ENCODE assay signal across 21 mouse cellular contexts in the genomic region with DNA sequence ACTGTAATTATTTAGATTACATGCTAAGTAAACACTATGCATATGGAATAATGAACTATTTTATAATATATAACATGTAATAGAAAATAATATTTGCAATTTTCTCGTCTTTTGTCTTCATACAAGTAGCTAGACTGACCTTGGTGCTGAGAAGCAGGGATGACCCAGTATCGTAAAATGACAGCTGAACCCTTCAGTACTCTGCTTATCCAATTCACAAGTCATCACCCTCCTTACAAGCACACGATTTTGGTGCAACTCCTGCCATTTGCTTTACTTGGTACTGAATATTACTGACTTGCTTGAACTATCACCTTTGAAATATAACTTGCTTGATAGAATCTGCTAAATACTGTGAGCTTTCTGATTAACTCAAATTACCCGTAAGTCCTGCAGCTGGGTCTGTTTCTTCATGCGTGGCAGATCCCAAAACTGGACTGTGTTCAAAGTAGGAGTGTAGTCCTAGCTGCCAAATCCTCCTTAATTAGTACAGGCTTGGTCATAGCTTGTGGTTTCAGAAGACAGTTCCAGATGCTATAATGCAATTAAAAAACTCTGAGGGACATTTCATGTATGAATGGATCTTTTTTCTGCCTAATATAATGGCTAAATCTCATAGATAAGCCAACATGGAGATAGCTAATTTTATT.
DNase-seq lines count a peak whose midpoint lies in the region; ATAC-seq and TF ChIP-seq lines count a peak whose summit lies in the region.
"Had no signal": no experiment of that assay in that cellular context is flagged by ENCODE, and none has a peak within 500 bp of the region (broad histone marks: within the 10 kb centered on the region; RNA-seq: fewer than 3 reads in every experiment).

No protein-coding gene starts in this region.

- H3K4me2 ChIP-seq in hindbrain, postnatal 0 days (ENCODE audit: low read depth, low read length): no peak overlapping the region
- no peak overlapping the region for H3K4me2 ChIP-seq in hindbrain, embryonic 13.5 days
- no peak overlapping the region for H3K4me2 ChIP-seq in forebrain, embryonic 16.5 days (ENCODE audit: low read length)
- no peak overlapping the region for H3K4me2 ChIP-seq in stomach, postnatal 0 days (replicated peaks; ENCODE audit: low read depth)
- H3K4me2 ChIP-seq: heart, embryonic 11.5 days; limb, embryonic 13.5 days; liver, embryonic 13.5 days; lung, embryonic 14.5 days had no signal

- H3K9ac ChIP-seq in hindbrain, postnatal 0 days (replicated peaks; ENCODE audit: low read length): no peak overlapping the region
- no peak overlapping the region for H3K9ac ChIP-seq in hindbrain, embryonic 13.5 days
- no peak overlapping the region for H3K9ac ChIP-seq in forebrain, embryonic 16.5 days (replicated peaks; ENCODE audit: low read depth, low read length)
- H3K9ac ChIP-seq in stomach, postnatal 0 days (ENCODE audit: low read length): no peak overlapping the region
- H3K9ac ChIP-seq: limb, embryonic 13.5 days; liver, embryonic 13.5 days; lung, embryonic 14.5 days had no signal

- H3K27me3 ChIP-seq in hindbrain, postnatal 0 days (ENCODE audit: insufficient read depth, low read length): no peaks in the 10 kb centered on the region
- H3K27me3 ChIP-seq in hindbrain, embryonic 13.5 days: no peaks in the 10 kb centered on the region
- no peaks in the 10 kb centered on the region for H3K27me3 ChIP-seq in forebrain, embryonic 16.5 days (replicated peaks; ENCODE audit: control insufficient read depth, insufficient read depth, low read length)
- no peaks in the 10 kb centered on the region for H3K27me3 ChIP-seq in stomach, postnatal 0 days (ENCODE audit: control insufficient read depth, insufficient read depth, low read length)
- H3K27me3 ChIP-seq: limb, embryonic 13.5 days; liver, embryonic 13.5 days; Patski had no signal

- ATAC-seq in hindbrain, postnatal 0 days: peak; percentile 84
- ATAC-seq in hindbrain, embryonic 13.5 days (ENCODE audit: low FRiP score): no peak
- ATAC-seq in forebrain, embryonic 16.5 days: peak; percentile 89
- no peak for ATAC-seq in stomach, postnatal 0 days (ENCODE audit: low FRiP score, low TSS enrichment)
- ATAC-seq: inflammation-experienced regulatory T-cells, adult 6 months; Patski had no signal

- WGBS in hindbrain, postnatal 0 days: 52% methylated on average over 5 of the region's 5 CpGs
- 75% methylated on average over 5 of the region's 5 CpGs for WGBS in hindbrain, embryonic 13.5 days
- 46% methylated on average over 5 of the region's 5 CpGs for WGBS in forebrain, embryonic 16.5 days
- 73% methylated on average over 5 of the region's 5 CpGs for WGBS in stomach, postnatal 0 days

- no peak overlapping the region for H3K27ac ChIP-seq in hindbrain, postnatal 0 days
- H3K27ac ChIP-seq in hindbrain, embryonic 13.5 days: no peak overlapping the region
- H3K27ac ChIP-seq in forebrain, embryonic 16.5 days (ENCODE audit: low read length): no peak overlapping the region
- H3K27ac ChIP-seq in stomach, postnatal 0 days (replicated peaks): no peak overlapping the region
- H3K27ac ChIP-seq: limb, embryonic 13.5 days; liver, embryonic 13.5 days had no signal

- H3K4me1 ChIP-seq in hindbrain, postnatal 0 days (ENCODE audit: insufficient read depth, low read length): no peaks in the 10 kb centered on the region
- H3K4me1 ChIP-seq in hindbrain, embryonic 13.5 days (replicated peaks): no peaks in the 10 kb centered on the region
- H3K4me1 ChIP-seq in forebrain, embryonic 16.5 days (replicated peaks; ENCODE audit: control insufficient read depth, insufficient read depth, low read length): no peaks in the 10 kb centered on the region
- H3K4me1 ChIP-seq in stomach, postnatal 0 days (replicated peaks; ENCODE audit: control insufficient read depth, insufficient read depth): no peaks in the 10 kb centered on the region
- H3K4me1 ChIP-seq: limb, embryonic 13.5 days; liver, embryonic 13.5 days had no signal

- DNase-seq in cerebellum, postnatal 10 days: peak; percentile 65 to 73
- DNase-seq in cerebellum, adult 9-11 months: no peak
- peak; percentile 74 for DNase-seq in hindbrain, postnatal 0 days (ENCODE audit: low spot score)
- peak; percentile 90 for DNase-seq in Muller cell, postnatal 12 days (ENCODE audit: inconsistent ontology term)
- DNase-seq in stomach, postnatal 0 days (ENCODE audit: low spot score): no peak
- no peak for DNase-seq in lung, postnatal 14 days
- DNase-seq: adrenal gland, adult 8-10 months; cerebellum, adult 11 months; heart, postnatal 10 days; liver, embryonic 13.5 days; lung, embryonic 14.5 days; lung, postnatal 4 days; right cerebral cortex, postnatal 4 days; thymus, postnatal 25 days had no signal

- H3K36me3 ChIP-seq in hindbrain, postnatal 0 days (ENCODE audit: insufficient read depth, low read length): no peaks in the 10 kb centered on the region
- H3K36me3 ChIP-seq in hindbrain, embryonic 13.5 days: no peaks in the 10 kb centered on the region
- no peaks in the 10 kb centered on the region for H3K36me3 ChIP-seq in forebrain, embryonic 16.5 days (ENCODE audit: control insufficient read depth, insufficient read depth)
- no peaks in the 10 kb centered on the region for H3K36me3 ChIP-seq in stomach, postnatal 0 days (ENCODE audit: control insufficient read depth, insufficient read depth, low read length)
- H3K36me3 ChIP-seq: limb, embryonic 13.5 days; liver, embryonic 13.5 days had no signal

- TF ChIP-seq EP300 in stomach, postnatal 0 days (optimal IDR thresholded peaks at IDR 0.05): no peak

- TF ChIP-seq CTCF in hindbrain, postnatal 0 days (IDR thresholded peaks at IDR 0.05; ENCODE audit: low read depth): no peak
- TF ChIP-seq CTCF in stomach, postnatal 0 days (IDR thresholded peaks at IDR 0.05; ENCODE audit: low read depth): no peak

- no peaks in the 10 kb centered on the region for H3K9me3 ChIP-seq in hindbrain, postnatal 0 days (ENCODE audit: low read length)
- no peaks in the 10 kb centered on the region for H3K9me3 ChIP-seq in hindbrain, embryonic 13.5 days
- H3K9me3 ChIP-seq in forebrain, embryonic 16.5 days (ENCODE audit: control insufficient read depth, low read length): no peaks in the 10 kb centered on the region
- no peaks in the 10 kb centered on the region for H3K9me3 ChIP-seq in stomach, postnatal 0 days (ENCODE audit: control insufficient read depth, low read length)
- H3K9me3 ChIP-seq: limb, embryonic 13.5 days; liver, embryonic 13.5 days had no signal

- H3K4me3 ChIP-seq in hindbrain, postnatal 0 days (ENCODE audit: low read length): no peak overlapping the region
- H3K4me3 ChIP-seq in hindbrain, embryonic 13.5 days: no peak overlapping the region
- no peak overlapping the region for H3K4me3 ChIP-seq in forebrain, embryonic 16.5 days (replicated peaks; ENCODE audit: low read length)
- no peak overlapping the region for H3K4me3 ChIP-seq in stomach, postnatal 0 days (ENCODE audit: low read depth, low read length)
- H3K4me3 ChIP-seq: limb, embryonic 13.5 days; liver, embryonic 13.5 days; myocyte had no signal

Comparison
In these comparisons a context has a peak if more than half of its experiments do, and no peak if none do; other contexts are left out.
1. DNase-seq: peak in cerebellum, postnatal 10 days (2 of 2), hindbrain, postnatal 0 days (single experiment) and Muller cell, postnatal 12 days (single experiment); none in cerebellum, adult 9-11 months (single experiment), stomach, postnatal 0 days (single experiment) and lung, postnatal 14 days (single experiment).
2. ATAC-seq: peak in hindbrain, postnatal 0 days (single experiment) and forebrain, embryonic 16.5 days (single experiment); none in hindbrain, embryonic 13.5 days (single experiment) and stomach, postnatal 0 days (single experiment).